Mouse (Mus musculus) forebrain, embryonic 12.5 days (tissue): ENCODE measurements at regions not wholly inside any gene's neighbourhood (a gene's known extent, or its start where the extent isn't known, plus 50 kb on each side); places are given as distances from the start of the nearest gene placed in this dataset.
A peak's percentile ranks its signal among the peaks of the same experiment; 100 is the strongest.

Source experiments
- ATAC-seq: fragments of 200-750 bp; cut with Nextera tagmentation; 2 replicates; pipeline ENCODE4 v1.8.0; 2017; ENCODE audit warnings: moderate TSS enrichment; ENCODE audit not compliant: low FRiP score
- H3K27ac ChIP-seq: fragments of 300-500 bp; sonication (generic); 2 replicates; pipeline ENCODE4 v1.5.1; 2016; ENCODE audit warnings: mild to moderate bottlenecking
- H3K27me3 ChIP-seq: fragments of 300-500 bp; sonication (generic); 2 replicates; pipeline ENCODE4 v1.6.1; 2016; ENCODE audit warnings: mild to moderate bottlenecking
- H3K36me3 ChIP-seq: fragments of 300-500 bp; sonication (generic); replicated peaks from 2 replicates; pipeline ENCODE4 v1.6.1; 2016; ENCODE audit warnings: mild to moderate bottlenecking
- H3K4me1 ChIP-seq: fragments of 300-500 bp; sonication (generic); 2 replicates; pipeline ENCODE4 v1.6.1; 2016
- H3K4me2 ChIP-seq: fragments of 300-500 bp; sonication (generic); 2 replicates; pipeline ENCODE4 v1.6.1; 2016; ENCODE audit warnings: mild to moderate bottlenecking, moderate library complexity
- H3K4me3 ChIP-seq: fragments of 300-500 bp; sonication (generic); replicated peaks from 2 replicates; pipeline ENCODE4 v1.5.1; 2016; ENCODE audit warnings: mild to moderate bottlenecking
- H3K9ac ChIP-seq: fragments of 300-500 bp; sonication (generic); 2 replicates; pipeline ENCODE4 v1.6.1; 2016; ENCODE audit warnings: mild to moderate bottlenecking
- H3K9me3 ChIP-seq: fragments of 300-500 bp; sonication (generic); 2 replicates; pipeline ENCODE4 v1.6.1; 2016
- WGBS: fragments of 180-500 bp; shearing (Covaris S2); methylation state at CpG from one replicate; pipeline ENCODE4 v1.1.7; 2016; 5-methylcytosine and 5-hydroxymethylcytosine counted together

GRCm38 (mm10) chrX:143024325-143024971 lies 57.9 kb upstream of the Ammecr1 start:
- H3K4me3 ChIP-seq = no peak overlapping the region
- H3K27me3 ChIP-seq = peaks cover 4% of the 10 kb centered on the region; the same call in 1 of the 2 replicates
- H3K9me3 ChIP-seq = no peaks in the 10 kb centered on the region
- no peak overlapping the region for H3K9ac ChIP-seq
- no peak for ATAC-seq
- H3K27ac ChIP-seq = no peak overlapping the region
- 67% methylated on average over 6 of the region's 6 CpGs for WGBS
- H3K36me3 ChIP-seq = no peaks in the 10 kb centered on the region
- H3K4me2 ChIP-seq = no peak overlapping the region
- no peaks in the 10 kb centered on the region for H3K4me1 ChIP-seq

- H3K9ac ChIP-seq = no peak overlapping the region
- H3K36me3 ChIP-seq = no peaks in the 10 kb centered on the region
- 26% methylated on average over 10 of the region's 10 CpGs for WGBS
- H3K4me3 ChIP-seq = no peak overlapping the region
- H3K27me3 ChIP-seq = peaks cover 35% of the 10 kb centered on the region
- no peaks in the 10 kb centered on the region for H3K9me3 ChIP-seq
- H3K4me1 ChIP-seq = no peaks in the 10 kb centered on the region; the same call in 1 of the 2 replicates
- ATAC-seq = no peak
- H3K27ac ChIP-seq = no peak overlapping the region
- peak overlapping the region; percentile 24 for H3K4me2 ChIP-seq
Measured at GRCm38 (mm10) chrX:143030371-143031010, 64.0 kb upstream of the Ammecr1 start.

- Histone ChIP-seq H3K9ac (no peak overlapping the region), H3K4me2 (no peak overlapping the region), H3K36me3 (no peaks in the 10 kb centered on the region), H3K27ac (no peak overlapping the region), H3K9me3 (no peaks in the 10 kb centered on the region), H3K4me1 (no peaks in the 10 kb centered on the region), H3K27me3 (peaks cover 17% of the 10 kb centered on the region; the same call in 1 of the 2 replicates), H3K4me3 (no peak overlapping the region)
- no peak for ATAC-seq
- WGBS = 69% methylated on average over 4 of the region's 4 CpGs
Measured at GRCm38 (mm10) chrX:143039878-143040277, 59.5 kb upstream of the Rtl9 start.

GRCm38 (mm10) chrX:143044296-143044695 lies 55.1 kb upstream of the Rtl9 start:
- H3K9me3 ChIP-seq = no peaks in the 10 kb centered on the region
- no peak overlapping the region for H3K4me3 ChIP-seq
- no peak overlapping the region for H3K4me2 ChIP-seq
- WGBS = 92% methylated on average over 4 of the region's 4 CpGs
- ATAC-seq = no peak
- H3K4me1 ChIP-seq = no peaks in the 10 kb centered on the region
- H3K36me3 ChIP-seq = no peaks in the 10 kb centered on the region
- H3K27ac ChIP-seq = no peak overlapping the region
- peaks cover 17% of the 10 kb centered on the region; the same call in 1 of the 2 replicates for H3K27me3 ChIP-seq
- H3K9ac ChIP-seq = no peak overlapping the region

- no peak overlapping the region for H3K4me3 ChIP-seq
- H3K9me3 ChIP-seq = no peaks in the 10 kb centered on the region
- H3K4me1 ChIP-seq = no peaks in the 10 kb centered on the region
- WGBS = 78% methylated on average over 8 of the region's 8 CpGs
- H3K27ac ChIP-seq = no peak overlapping the region
- ATAC-seq = no peak
- H3K36me3 ChIP-seq = no peaks in the 10 kb centered on the region
- peaks cover 22% of the 10 kb centered on the region for H3K27me3 ChIP-seq
- H3K4me2 ChIP-seq = no peak overlapping the region
- H3K9ac ChIP-seq = no peak overlapping the region
Measured at GRCm38 (mm10) chrX:143046293-143046692, 53.1 kb upstream of the Rtl9 start.
